Mouse (Mus musculus) CH12.LX (cell line): ENCODE measurements around the gene Car3. TPM values are rescaled to one million over a fixed set of nuclear protein-coding genes. Genes with fewer than 3 reads are reported as not detected.

Source experiments
- DNase-seq: peaks from one replicate; pipeline ENCODE4 v3.0.0-alpha.2; 2013; ENCODE audit errors: extremely low read depth
- H3K27ac ChIP-seq: 2 replicates; pipeline ENCODE4 v1.5.1; 2012; ENCODE audit warnings: low read depth, mild to moderate bottlenecking, control low read depth, moderate library complexity; ENCODE audit not compliant: insufficient read depth
- H3K27me3 ChIP-seq: replicated peaks from 2 replicates; pipeline ENCODE3; 2012; ENCODE audit warnings: inconsistent platforms
- H3K36me3 ChIP-seq, 2 experiments: replicated peaks in 1 of 2; 2 replicates each; pipeline versions ENCODE3 to v1.6.1; 2012; ENCODE audit warnings: inconsistent platforms in 1 of 2, low read length in 1 of 2, mild to moderate bottlenecking in 1 of 2, mixed read lengths in 1 of 2, moderate library complexity in 1 of 2; ENCODE audit not compliant: control insufficient read depth in 1 of 2, insufficient read depth in 1 of 2
- H3K4me1 ChIP-seq, 2 experiments: 2 replicates each; pipeline ENCODE4 v1.6.1; 2012; ENCODE audit warnings: inconsistent platforms in 1 of 2, moderate library complexity in 1 of 2; ENCODE audit not compliant: insufficient read depth in 2 of 2, control insufficient read depth in 1 of 2
- H3K4me2 ChIP-seq: 2 replicates; pipeline ENCODE4 v1.6.1; 2012; ENCODE audit warnings: low read depth, mild to moderate bottlenecking, control low read depth; ENCODE audit not compliant: poor library complexity, insufficient read depth, severe bottlenecking
- H3K4me3 ChIP-seq, 3 experiments: fragments of 150-350 bp in 1 of 3; sonication (generic) in 1 of 3; replicated peaks in 1 of 3; 2 replicates each; pipeline versions ENCODE3 to v1.5.1; 2011 to 2012; ENCODE audit warnings: low read depth in 2 of 3, low read length in 2 of 3, mild to moderate bottlenecking in 2 of 3, moderate library complexity in 2 of 3, control low read depth in 1 of 3, improper control_type of control experiment in 1 of 3, inconsistent platforms in 1 of 3, mixed read lengths in 1 of 3; ENCODE audit not compliant: poor library complexity in 1 of 3
- H3K79me2 ChIP-seq: replicated peaks from 2 replicates; pipeline ENCODE4 v1.6.1; 2012; ENCODE audit warnings: mild to moderate bottlenecking, moderate library complexity; ENCODE audit not compliant: control insufficient read depth, poor library complexity, insufficient read depth, severe bottlenecking; ENCODE audit errors: extremely low read depth
- H3K9ac ChIP-seq: 2 replicates; pipeline ENCODE4 v1.6.1; 2012; ENCODE audit warnings: low read depth, mild to moderate bottlenecking, control low read depth, moderate library complexity; ENCODE audit not compliant: insufficient read depth
- H3K9me3 ChIP-seq: replicated peaks from 2 replicates; pipeline ENCODE3; 2012; ENCODE audit warnings: low read length, inconsistent platforms, mixed read lengths
- BHLHE40 ChIP-seq: IDR thresholded peaks from 2 replicates; pipeline ENCODE4 v1.6.1; 2011; ENCODE audit warnings: mild to moderate bottlenecking, low read depth, low read length, improper control_type of control experiment
- CHD2 ChIP-seq: IDR thresholded peaks from 2 replicates; pipeline ENCODE4 v1.6.1; 2011; ENCODE audit warnings: low read length, improper control_type of control experiment
- CTCF ChIP-seq, 2 experiments: IDR thresholded peaks in 1 of 2; conservative IDR thresholded peaks in 1 of 2; 2 replicates each; pipeline ENCODE4 v1.5.1; 2011 to 2012; ENCODE audit warnings: low read depth in 2 of 2, low read length in 2 of 2, improper control_type of control experiment in 1 of 2, inconsistent platforms in 1 of 2, mild to moderate bottlenecking in 1 of 2, moderate library complexity in 1 of 2
- E2F4 ChIP-seq: IDR thresholded peaks from 2 replicates; pipeline ENCODE4 v1.6.1; 2011; ENCODE audit warnings: low read depth, low read length, improper control_type of control experiment; ENCODE audit not compliant: insufficient replicate concordance
- ELF1 ChIP-seq: IDR thresholded peaks from 2 replicates; pipeline ENCODE4 v1.6.1; 2014; ENCODE audit warnings: low read depth, mild to moderate bottlenecking, inconsistent platforms, low read length, improper control_type of control experiment
- EP300 ChIP-seq: IDR thresholded peaks from 2 replicates; pipeline ENCODE4 v1.6.1; 2011; ENCODE audit warnings: low read length, improper control_type of control experiment
- GABPA ChIP-seq: IDR thresholded peaks from 2 replicates; pipeline ENCODE4 v1.6.1; 2012; ENCODE audit warnings: low read depth, low read length, improper control_type of control experiment, inconsistent platforms; ENCODE audit not compliant: insufficient replicate concordance
- HCFC1 ChIP-seq: IDR thresholded peaks from 2 replicates; pipeline ENCODE4 v1.6.1; 2012; ENCODE audit warnings: low read depth, mild to moderate bottlenecking, inconsistent platforms, low read length, improper control_type of control experiment
- JUN ChIP-seq: IDR thresholded peaks from 2 replicates; pipeline ENCODE4 v1.6.1; 2011; ENCODE audit warnings: low read depth, mild to moderate bottlenecking, low read length, improper control_type of control experiment, moderate library complexity; ENCODE audit not compliant: insufficient read depth
- JUND ChIP-seq: conservative IDR thresholded peaks from 2 replicates; pipeline ENCODE4 v1.6.1; 2011; ENCODE audit warnings: low read depth, low read length, improper control_type of control experiment
- KAT2A ChIP-seq: IDR thresholded peaks from 2 replicates; pipeline ENCODE4 v1.6.1; 2012; ENCODE audit warnings: low read length, improper control_type of control experiment, inconsistent platforms; ENCODE audit not compliant: insufficient replicate concordance
- MAFK ChIP-seq: IDR thresholded peaks from 2 replicates; pipeline ENCODE4 v1.6.1; 2011; ENCODE audit warnings: low read length, improper control_type of control experiment; ENCODE audit not compliant: insufficient replicate concordance
- MAX ChIP-seq: IDR thresholded peaks from 2 replicates; pipeline ENCODE4 v1.6.1; 2011; ENCODE audit warnings: low read length, improper control_type of control experiment
- MAZ ChIP-seq: IDR thresholded peaks from 2 replicates; pipeline ENCODE4 v1.6.1; 2012; ENCODE audit warnings: low read depth, mild to moderate bottlenecking, inconsistent platforms, low read length, improper control_type of control experiment, moderate library complexity
- MEF2A ChIP-seq: IDR thresholded peaks from 2 replicates; pipeline ENCODE4 v1.6.1; 2014; ENCODE audit warnings: low read depth, mild to moderate bottlenecking, inconsistent platforms, low read length, improper control_type of control experiment, borderline replicate concordance
- MYC ChIP-seq: IDR thresholded peaks from 2 replicates; pipeline ENCODE4 v1.6.1; 2011; ENCODE audit warnings: low read depth, mild to moderate bottlenecking, improper control_type of control experiment, low read length
- NRF1 ChIP-seq: IDR thresholded peaks from 2 replicates; pipeline ENCODE4 v1.6.1; 2014; ENCODE audit warnings: low read depth, mild to moderate bottlenecking, inconsistent platforms, low read length, improper control_type of control experiment, moderate library complexity
- POLR2A ChIP-seq: IDR thresholded peaks from 2 replicates; pipeline ENCODE4 v1.6.1; 2011; ENCODE audit warnings: low read depth, mild to moderate bottlenecking, improper control_type of control experiment, low read length
- POLR2AphosphoS2 ChIP-seq: IDR thresholded peaks from 2 replicates; pipeline ENCODE4 v1.6.1; 2011; ENCODE audit warnings: low read depth, low read length, improper control_type of control experiment
- RAD21 ChIP-seq: IDR thresholded peaks from 2 replicates; pipeline ENCODE4 v1.6.1; 2011; ENCODE audit warnings: low read depth, mild to moderate bottlenecking, low read length, improper control_type of control experiment, moderate library complexity
- RCOR1 ChIP-seq: conservative IDR thresholded peaks from 2 replicates; pipeline ENCODE4 v1.6.1; 2012; ENCODE audit warnings: low read depth, mild to moderate bottlenecking, inconsistent platforms, low read length, improper control_type of control experiment
- SMC3 ChIP-seq: IDR thresholded peaks from 2 replicates; pipeline ENCODE4 v1.6.1; 2011; ENCODE audit warnings: low read depth, low read length, improper control_type of control experiment
- UBTF ChIP-seq: IDR thresholded peaks from 2 replicates; pipeline ENCODE4 v1.6.1; 2012; ENCODE audit warnings: low read depth, mild to moderate bottlenecking, inconsistent platforms, low read length, improper control_type of control experiment, moderate library complexity
- USF1 ChIP-seq: IDR thresholded peaks from 2 replicates; pipeline ENCODE4 v1.6.1; 2014; ENCODE audit warnings: low read depth, mild to moderate bottlenecking, inconsistent platforms, low read length, improper control_type of control experiment
- USF2 ChIP-seq: conservative IDR thresholded peaks from 2 replicates; pipeline ENCODE4 v1.6.1; 2011; ENCODE audit warnings: low read depth, low read length, improper control_type of control experiment
- ZC3H11A ChIP-seq: IDR thresholded peaks from 2 replicates; pipeline ENCODE4 v1.6.1; 2012; ENCODE audit warnings: low read depth, mild to moderate bottlenecking, inconsistent platforms, low read length, improper control_type of control experiment
- ZKSCAN1 ChIP-seq: IDR thresholded peaks from 2 replicates; pipeline ENCODE4 v1.6.1; 2012; ENCODE audit warnings: low read depth, inconsistent platforms, low read length, improper control_type of control experiment, borderline replicate concordance
- ZNF384 ChIP-seq: IDR thresholded peaks from 2 replicates; pipeline ENCODE4 v1.6.1; 2012; ENCODE audit warnings: low read depth, low read length, improper control_type of control experiment, inconsistent platforms
- dilution Hi-C: fragments of 300-500 bp; cut with MboI; formaldehyde crosslinking; loops from 2 replicates; pipeline ENCODE4 v1.14.3; 2020; ENCODE audit warnings: low sequenced_read_pairs; ENCODE audit not compliant: extremely low pct_unique_long_range_greater_than_20kb, extremely low pct_ligation_motif_present
- in situ Hi-C: fragments of 300-500 bp; cut with MboI; formaldehyde crosslinking; loops from 3 replicates; pipeline ENCODE4 v1.14.3; 2019; ENCODE audit warnings: low sequenced_read_pairs, low pct_ligation_motif_present, low pct_unique_long_range_greater_than_20kb, mixed read lengths
- polyA plus RNA-seq: library from polyadenylated mRNA; unstranded; fragments of >175 nt; gene quantifications from 2 replicates; pipeline ENCODE4 v1.2.1, GENCODE M21; 2012; ENCODE audit warnings: low read depth; ENCODE audit not compliant: insufficient read length
- total RNA-seq, 2 experiments: library from RNA; depleted of rRNA; stranded (reverse); fragments of 300-350 nt in 1 of 2; fragments of >200 nt in 1 of 2; gene quantifications; 2 replicates each; pipeline ENCODE4 v1.2.3; 2012 to 2014

Car3 gene
- total and polyA plus RNA-seq, 3 experiments, result 0.27 to 0.97 TPM; not detected in 1

GRCm38 (mm10) chr3:14819844-14820504 lies 43.3 kb upstream of the Car3 start:
- no peak for TF ChIP-seq MAX
- no peak for TF ChIP-seq NRF1
- TF ChIP-seq EP300, result no peak
- TF ChIP-seq MAFK, result no peak
- TF ChIP-seq POLR2AphosphoS2, result no peak
- TF ChIP-seq CHD2, result no peak
- no peak for TF ChIP-seq ZC3H11A
- no peak for TF ChIP-seq SMC3
- no peak for TF ChIP-seq ZNF384
- TF ChIP-seq GABPA, result no peak
- no peak for TF ChIP-seq ELF1
- TF ChIP-seq BHLHE40, result no peak
- TF ChIP-seq USF1, result no peak
- no peak for TF ChIP-seq HCFC1
- TF ChIP-seq UBTF, result no peak
- TF ChIP-seq CTCF (conservative IDR thresholded peaks at IDR 0.05 in 1 of 2, IDR thresholded peaks at IDR 0.05 in 1 of 2; ENCODE audit: low read depth in 2 of 2, low read length in 2 of 2), result no peak
- no peak for TF ChIP-seq MAZ
- no peak for TF ChIP-seq MEF2A
- no peak for TF ChIP-seq KAT2A
- H3K27ac ChIP-seq, result no peak overlapping the region
- no peak overlapping the region for H3K4me2 ChIP-seq
- no peaks in the 10 kb centered on the region for H3K9me3 ChIP-seq
- dilution Hi-C loops (no loop called here), in situ Hi-C loops (no loop called here)
- no peaks in the 10 kb centered on the region for H3K4me1 ChIP-seq
- no peak for DNase-seq
- no peak overlapping the region for H3K9ac ChIP-seq
- H3K4me3 ChIP-seq, result no peak overlapping the region
- H3K27me3 ChIP-seq, result no peaks in the 10 kb centered on the region
- H3K36me3 ChIP-seq, result no peaks in the 10 kb centered on the region
- H3K79me2 ChIP-seq, result no peaks in the 10 kb centered on the region

- no peak for DNase-seq
- Histone ChIP-seq H3K27ac (no peak overlapping the region), H3K4me2 (no peak overlapping the region), H3K27me3 (no peaks in the 10 kb centered on the region), H3K4me3 (no peak overlapping the region), H3K9me3 (no peaks in the 10 kb centered on the region)
- dilution Hi-C loops, result no loop called here
- no peak for TF ChIP-seq MYC
- no peak for TF ChIP-seq POLR2AphosphoS2
- no peak for TF ChIP-seq ZNF384
- no peak for TF ChIP-seq BHLHE40
- TF ChIP-seq SMC3, result no peak
- no peak for TF ChIP-seq USF1
- no peak for TF ChIP-seq USF2
- no peak for TF ChIP-seq MAZ
- TF ChIP-seq POLR2A, result no peak
- TF ChIP-seq CTCF (conservative IDR thresholded peaks at IDR 0.05 in 1 of 2, IDR thresholded peaks at IDR 0.05 in 1 of 2; ENCODE audit: low read depth in 2 of 2, low read length in 2 of 2), result no peak
- no peak for TF ChIP-seq JUN
- TF ChIP-seq EP300, result no peak
- no peak for TF ChIP-seq HCFC1
- TF ChIP-seq ZKSCAN1, result no peak
- TF ChIP-seq RCOR1, result no peak
- no peak for TF ChIP-seq MEF2A
- no peak for TF ChIP-seq RAD21
- no peak for TF ChIP-seq E2F4
- no peak for TF ChIP-seq CHD2
- no peak for TF ChIP-seq JUND
- TF ChIP-seq, all 38 proteins: peak for 0
- H3K9ac ChIP-seq, result no peak overlapping the region
- in situ Hi-C loops, result no loop called here
- H3K36me3 ChIP-seq, result no peaks in the 10 kb centered on the region
- H3K4me1 ChIP-seq, result no peaks in the 10 kb centered on the region
- no peaks in the 10 kb centered on the region for H3K79me2 ChIP-seq
Measured at GRCm38 (mm10) chr3:14828896-14829295, 34.4 kb upstream of the Car3 start.
